Mouse (Mus musculus) layer of hippocampus, postnatal 10 days (tissue): Measurements from ENCODE around the gene Ogfod2. TPM values are rescaled to one million over a fixed set of nuclear protein-coding genes. Genes with fewer than 3 reads are reported as not detected.

Experiments
- DNase-seq, 2 experiments: peaks; one replicate each; pipeline ENCODE4 v3.0.0; 2021; ENCODE audit warnings: low spot score in 2 of 2
- total RNA-seq, 2 experiments: library from RNA; stranded (reverse); gene quantifications; 2 replicates each; pipeline ENCODE4 v1.2.3; 2021

The Ogfod2 gene
- total RNA-seq, 2 experiments from 2014 or later = 30.8 to 37.0 TPM

- DNase-seq = no peak
Measured at GRCm38 (mm10) chr5:124149028-124149427, 36.9 kb downstream of the Ogfod2 start.

- no peak for DNase-seq
Measured at GRCm38 (mm10) chr5:124150895-124151294, 38.8 kb downstream of the Ogfod2 start.

- DNase-seq = no peak
Measured at GRCm38 (mm10) chr5:124152734-124153133, 40.6 kb downstream of the Ogfod2 start.

GRCm38 (mm10) chr5:124155943-124156342 is 43.8 kb downstream of the Ogfod2 start:
- no peak for DNase-seq

GRCm38 (mm10) chr5:124158305-124158704 is 46.2 kb downstream of the Ogfod2 start:
- no peak for DNase-seq

- DNase-seq = no peak
Measured at GRCm38 (mm10) chr5:124159453-124159852, 47.4 kb downstream of the Ogfod2 start.

GRCm38 (mm10) chr5:124161831-124162230 is 49.7 kb downstream of the Ogfod2 start:
- peak; percentile 45 to 52 for DNase-seq

GRCm38 (mm10) chr5:124162577-124162976 is 50.5 kb downstream of the Ogfod2 start:
- DNase-seq = peak; percentile 76 to 80

GRCm38 (mm10) chr5:124163445-124163844 is 51.3 kb downstream of the Ogfod2 start:
- no peak for DNase-seq

Other genes with a start within 250 kb of the Ogfod2 start
- gene Hcar2, start 246.8 kb upstream of the Ogfod2 start, total RNA-seq = not detected
- under 1 TPM; 0.66 to 0.85 TPM for gene Hcar1, start 232.3 kb upstream of the Ogfod2 start, total RNA-seq
- gene Denr, start 205.1 kb upstream of the Ogfod2 start, total RNA-seq = 10 to 100 TPM; 70.7 to 76.0 TPM
- 1 to 10 TPM; 1.3 to 1.6 TPM for gene Gm43518, start 184.9 kb upstream of the Ogfod2 start, total RNA-seq
- 1 to 10 TPM; 2.9 to 3.3 TPM for gene Ccdc62, start 181.6 kb upstream of the Ogfod2 start, total RNA-seq
- 10 to 100 TPM; 63.7 to 70.1 TPM for gene Hip1r, start 138.7 kb upstream of the Ogfod2 start, total RNA-seq
- 10 to 100 TPM; 38.4 to 41.6 TPM for gene Vps37b, start 80.0 kb upstream of the Ogfod2 start, total RNA-seq
- gene Abcb9, start 16.5 kb upstream of the Ogfod2 start, total RNA-seq = 10 to 100 TPM; 30.6 to 32.0 TPM
- gene Arl6ip4, start 3.8 kb downstream of the Ogfod2 start, total RNA-seq = 10 to 100 TPM; 54.3 to 60.0 TPM
- gene Pitpnm2, start 137.5 kb downstream of the Ogfod2 start, total RNA-seq = 100 to 1,000 TPM; 125 to 126 TPM
- gene Mphosph9, start 215.7 kb downstream of the Ogfod2 start, total RNA-seq = 10 to 100 TPM; 21.9 to 24.2 TPM
- 10 to 100 TPM in 1 of 2 experiments, 1 to 10 TPM in 1; 9.9 to 12.7 TPM for gene 2810006K23Rik, start 215.8 kb downstream of the Ogfod2 start, total RNA-seq